Mouse (Mus musculus) erythroid progenitor cell, adult 5-6 weeks (primary cell): ENCODE results near the gene Lrrc4c. TPM values are rescaled to one million over a fixed set of nuclear protein-coding genes. Genes with fewer than 3 reads are reported as not detected.

Source experiments
- ATAC-seq: replicated peaks from 2 replicates; pipeline ENCODE4 v1.8.0; 2016; ENCODE audit warnings: moderate number of reproducible peaks, mild to moderate bottlenecking, moderate TSS enrichment, inconsistent platforms; ENCODE audit not compliant: poor library complexity, low FRiP score, severe bottlenecking
- total RNA-seq, 2 experiments: library from RNA; stranded (forward) in 1 of 2; stranded (reverse) in 1 of 2; fragments of 150-400 nt in 1 of 2; fragments of 186-747, 209-891 nt in 1 of 2; gene quantifications; 2 replicates each; pipeline versions ENCODE4 v1.2.3 to v1.2.4; 2015 to 2017; ENCODE audit warnings: low replicate concordance in 2 of 2

Lrrc4c gene
- total RNA-seq, 2 experiments from 2014 or later = not detected

DNA sequence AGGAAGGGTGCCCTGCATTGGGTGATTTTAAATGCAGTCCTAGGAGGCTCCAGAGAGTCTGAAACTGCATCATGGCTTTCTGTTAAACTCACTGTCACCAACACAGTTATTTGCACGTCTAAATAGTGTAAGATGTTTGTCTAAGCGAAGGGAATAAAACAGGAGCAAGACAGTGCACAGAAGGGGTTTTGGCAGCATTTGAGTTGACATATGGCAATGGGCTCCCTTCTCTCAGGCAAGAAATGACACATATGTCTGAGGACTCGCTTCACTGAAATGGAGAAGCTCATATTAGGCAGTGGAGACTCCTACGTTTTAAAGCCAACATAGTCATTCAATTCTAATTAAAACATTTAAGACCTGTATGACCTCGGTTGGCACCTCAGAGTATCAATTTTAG, 445.6 kb downstream of the Lrrc4c start:
- ATAC-seq = no peak

DNA sequence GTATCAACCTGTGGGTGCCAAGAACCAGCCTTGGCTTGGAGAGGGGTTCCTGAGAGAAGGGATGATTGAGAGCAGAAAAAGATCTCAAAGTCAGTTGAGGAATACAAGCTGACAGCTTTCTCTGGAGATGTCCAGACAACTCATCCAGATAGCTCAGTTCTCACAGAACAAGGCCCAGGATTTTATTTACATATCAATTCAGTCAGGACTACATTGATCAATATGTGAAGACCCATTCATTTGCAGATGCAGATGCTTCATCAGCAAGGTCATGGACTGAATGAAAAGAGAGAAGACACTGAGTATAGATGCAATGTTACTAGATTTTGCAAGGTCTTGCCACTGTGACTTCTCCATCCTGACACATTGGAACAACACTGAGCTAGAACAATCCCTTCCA, 457.4 kb downstream of the Lrrc4c start:
- ATAC-seq = no peak

DNA sequence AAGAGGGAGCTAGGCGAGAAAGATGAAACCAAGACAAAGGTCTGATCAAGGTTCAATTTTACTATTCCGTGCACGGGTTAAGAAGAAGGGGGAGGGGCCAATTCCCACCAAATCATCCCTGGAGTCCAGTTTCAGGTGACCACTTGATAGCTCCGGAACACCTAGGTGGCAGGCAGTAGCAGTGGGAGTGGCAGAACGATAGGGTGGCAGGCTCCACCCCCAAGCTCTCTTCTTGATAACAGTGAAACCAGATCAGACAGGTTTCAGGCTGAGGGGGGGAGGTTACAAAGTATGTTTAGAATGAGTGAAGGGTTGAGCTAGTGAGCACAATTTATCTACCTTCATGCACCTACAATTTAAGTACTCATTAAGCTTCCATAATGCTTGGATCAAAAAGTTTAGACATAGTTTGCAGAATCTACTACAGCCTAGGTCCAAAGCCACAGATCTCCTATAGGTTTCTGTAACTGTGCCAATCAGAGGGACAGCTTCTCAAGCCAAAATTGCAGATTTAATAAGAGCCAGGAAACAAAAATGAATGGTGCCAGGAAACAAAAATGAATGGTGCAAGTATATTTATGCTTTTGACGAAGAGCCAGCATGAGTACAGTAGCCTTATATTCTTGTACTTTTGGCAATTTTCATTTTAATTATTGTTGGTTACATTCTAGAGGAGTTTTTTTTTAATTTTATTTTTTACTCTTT, 478.9 kb downstream of the Lrrc4c start:
- no peak for ATAC-seq

DNA sequence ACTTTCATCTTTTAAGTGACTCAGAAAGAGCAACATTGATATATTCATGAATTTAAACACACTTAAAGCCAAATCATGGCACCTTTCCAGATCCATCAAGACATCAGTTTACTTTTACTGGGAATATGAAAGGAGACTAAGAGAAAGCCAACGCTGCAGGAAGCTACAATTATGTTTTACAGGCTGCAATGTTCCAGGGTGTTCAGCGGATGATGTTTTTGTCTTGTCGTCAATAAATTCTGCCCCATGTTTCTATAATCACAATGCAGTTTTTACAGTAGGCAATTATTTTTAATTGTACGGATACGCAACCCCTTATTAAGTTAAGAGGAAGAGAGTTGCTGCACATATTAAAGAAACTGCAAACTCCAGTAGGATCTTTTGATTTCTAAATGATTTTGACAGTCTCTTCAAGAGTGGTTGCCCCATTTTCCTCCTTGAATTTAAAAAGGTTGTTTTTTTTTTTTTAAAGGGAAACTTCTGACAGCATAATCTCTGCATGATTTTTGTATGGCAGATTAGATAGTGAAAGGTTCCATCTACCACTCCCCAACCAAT, 532.9 kb downstream of the Lrrc4c start:
- no peak for ATAC-seq

DNA sequence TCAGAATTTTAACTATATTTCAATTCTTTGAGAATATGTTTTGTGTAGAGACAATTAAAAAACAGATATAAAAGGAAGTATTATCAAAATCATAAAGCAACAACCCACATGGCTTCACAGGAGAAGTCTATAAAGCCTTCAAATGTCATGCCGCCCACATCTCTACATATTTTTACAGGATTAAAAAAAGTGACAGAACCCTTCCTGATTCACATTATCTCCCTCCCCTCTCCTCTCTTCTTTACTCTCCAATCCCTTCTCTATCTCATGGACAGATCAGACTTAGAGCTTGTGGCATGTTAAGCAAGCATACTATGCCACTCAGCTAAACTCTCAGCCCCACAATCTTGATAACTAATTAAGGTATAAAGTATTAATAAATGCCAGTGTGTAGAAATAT, 535.8 kb downstream of the Lrrc4c start:
- no peak for ATAC-seq

DNA sequence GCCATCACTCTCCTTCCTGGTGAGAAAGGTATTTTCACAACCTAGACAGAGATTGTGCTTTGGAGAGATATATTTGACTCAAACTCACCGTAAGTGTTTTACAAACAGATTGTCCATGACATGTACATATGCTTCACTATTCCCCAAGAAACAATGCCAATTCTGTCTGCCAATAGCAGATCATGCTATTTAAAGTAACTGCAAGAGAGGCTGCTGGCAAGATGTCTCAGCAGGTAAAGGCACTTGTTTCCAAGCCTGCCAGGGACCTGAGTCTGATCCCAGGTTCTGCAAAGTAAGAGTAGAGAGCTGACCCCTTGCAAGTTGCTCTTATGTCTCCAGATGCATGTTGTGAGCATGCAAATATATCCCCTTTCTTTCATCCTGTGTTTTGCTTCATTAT, 558.1 kb downstream of the Lrrc4c start:
- ATAC-seq = no peak

DNA sequence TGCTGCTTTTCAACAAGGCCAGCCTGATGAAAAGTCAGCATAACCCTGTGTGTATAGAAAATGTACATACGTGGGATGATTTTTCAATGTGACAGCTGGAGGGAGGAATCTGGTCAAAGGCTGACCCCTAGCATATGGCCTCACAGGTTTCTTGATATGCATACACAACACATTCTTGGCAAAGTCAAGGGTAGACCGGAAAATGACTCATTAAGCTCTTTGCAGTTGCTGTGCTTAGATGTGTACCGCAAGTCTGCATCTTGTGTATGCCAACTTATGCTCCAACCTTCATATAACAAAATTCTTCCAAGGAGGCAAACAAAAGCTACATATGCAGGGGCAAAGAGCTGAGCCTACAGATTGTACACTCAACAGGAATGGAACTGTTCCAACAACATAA, 631.6 kb downstream of the Lrrc4c start:
- ATAC-seq = no peak

DNA sequence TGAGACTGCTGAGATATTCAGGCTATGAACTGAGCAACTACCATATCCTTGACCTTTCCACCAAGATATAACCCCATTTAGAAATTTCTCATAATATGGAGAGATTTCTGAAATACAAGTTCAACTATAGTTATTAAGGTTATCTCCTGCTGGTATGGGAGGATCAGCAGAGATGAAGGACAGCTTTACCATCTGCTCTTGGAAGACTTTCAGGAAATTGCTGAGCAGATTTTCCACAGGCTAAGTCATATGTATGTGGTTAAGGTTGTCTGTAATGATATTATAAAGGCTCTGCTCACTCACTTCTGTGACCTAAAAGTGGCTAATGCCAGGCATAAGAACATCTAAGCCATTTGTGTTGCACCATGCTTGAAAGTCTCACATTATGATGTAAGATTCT, 681.6 kb downstream of the Lrrc4c start:
- ATAC-seq = no peak

DNA sequence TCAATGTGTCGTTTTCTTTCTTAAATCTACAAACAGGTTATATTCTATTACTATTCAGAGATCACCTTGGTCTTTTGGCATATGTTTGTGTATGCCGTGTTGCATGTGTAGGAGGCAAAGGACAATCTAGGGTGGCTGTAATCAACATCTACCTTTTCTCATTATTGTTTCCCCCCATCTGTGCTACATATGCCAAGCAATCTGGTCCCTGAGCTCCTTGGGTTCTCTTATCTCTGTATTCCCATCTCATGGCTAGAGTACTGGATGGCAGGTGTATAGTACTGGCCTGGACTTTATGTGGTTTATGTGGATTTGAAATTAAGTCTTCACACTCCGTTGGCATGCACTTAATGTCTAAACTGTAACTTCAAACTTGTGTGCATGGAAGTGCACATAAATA, 700.4 kb downstream of the Lrrc4c start:
- no peak for ATAC-seq

DNA sequence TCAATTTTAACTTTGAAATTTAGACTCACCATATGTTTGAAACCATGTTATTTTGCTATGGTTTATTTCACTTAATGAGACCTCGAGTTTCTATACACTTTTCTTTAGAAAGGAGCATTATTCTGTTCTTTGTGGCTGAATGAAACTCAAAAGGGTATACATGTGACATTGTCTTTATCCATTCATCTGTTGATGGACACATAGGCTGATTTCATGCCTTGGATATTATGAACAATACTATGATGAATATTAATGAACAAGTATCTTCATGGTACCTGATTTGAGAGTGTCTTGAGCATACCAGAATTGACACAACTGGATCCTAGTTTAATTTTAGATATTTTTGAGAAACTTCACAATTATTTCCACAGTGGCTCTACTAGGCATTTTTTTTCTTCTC, 709.0 kb downstream of the Lrrc4c start:
- ATAC-seq = no peak

DNA sequence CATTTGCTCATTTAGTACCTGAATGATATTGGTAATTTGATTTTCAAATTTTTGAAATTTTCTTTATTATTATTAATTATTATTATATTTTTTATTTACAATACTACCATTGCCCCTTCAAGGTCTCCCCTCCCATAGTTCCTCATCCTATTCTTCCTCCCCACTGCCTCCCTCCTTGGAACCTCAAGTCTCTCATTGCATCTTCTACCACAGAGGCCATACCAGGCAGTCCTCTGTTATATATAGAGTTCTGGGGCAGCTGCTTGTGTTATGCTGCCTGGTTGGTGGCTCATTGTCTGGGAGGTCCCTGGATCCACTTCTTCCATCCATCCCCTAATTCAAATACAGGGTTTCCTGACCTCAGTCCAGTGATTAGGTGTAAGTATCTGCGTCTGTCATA, 709.6 kb downstream of the Lrrc4c start:
- no peak for ATAC-seq

DNA sequence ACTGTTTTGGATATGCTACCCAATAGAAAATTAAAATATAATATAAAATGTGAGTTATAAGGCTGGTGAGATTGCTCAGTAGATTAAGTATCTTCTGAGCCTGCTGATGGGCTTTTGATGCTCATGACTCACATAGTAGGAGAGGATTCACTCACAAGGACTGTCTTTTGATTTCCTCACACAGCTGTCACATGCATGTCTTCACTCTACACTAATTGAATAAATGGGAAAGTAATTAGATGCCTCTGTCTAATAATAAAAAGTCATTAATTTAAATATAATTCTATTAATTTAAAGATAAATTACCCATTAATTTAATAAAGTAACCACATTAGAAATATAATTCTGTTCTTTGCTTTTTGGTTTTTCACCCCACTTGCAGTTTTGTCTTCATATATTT, 718.4 kb downstream of the Lrrc4c start:
- ATAC-seq = no peak

DNA sequence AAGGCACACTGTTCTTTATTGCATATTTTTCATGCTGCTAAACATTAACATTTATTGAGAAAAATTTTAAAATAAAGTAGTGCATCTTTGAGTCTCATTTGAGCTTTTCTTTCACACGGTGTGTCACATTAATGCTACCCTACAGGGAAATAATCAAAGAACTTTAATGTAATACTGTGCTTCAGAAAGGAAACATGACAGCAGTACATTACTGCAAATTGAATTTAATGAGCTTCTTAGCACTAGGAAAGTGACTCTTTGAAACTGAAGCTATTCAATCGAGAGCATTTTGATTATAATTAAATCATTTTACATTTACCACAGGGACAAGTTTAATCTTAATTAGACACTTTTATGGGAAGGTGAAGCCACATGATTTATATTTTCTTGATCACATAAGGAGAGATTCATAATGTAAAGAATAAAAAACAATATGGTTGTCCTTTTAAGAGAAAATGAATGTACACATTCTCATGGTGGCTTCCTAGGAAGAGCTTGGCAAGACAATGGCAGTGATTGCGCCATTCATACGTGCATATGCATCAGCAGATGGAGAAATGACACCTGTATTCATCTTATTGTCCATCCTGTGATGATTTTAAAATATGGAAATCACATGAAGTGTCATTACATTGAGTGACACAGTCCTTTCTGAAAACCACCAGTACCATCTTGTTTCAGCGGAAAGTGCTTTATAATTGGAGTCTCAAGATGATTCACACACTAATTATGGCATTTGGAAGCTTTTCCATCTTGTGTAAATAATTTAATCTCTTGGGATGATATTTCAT, 719.2 kb downstream of the Lrrc4c start:
- ATAC-seq = no peak

DNA sequence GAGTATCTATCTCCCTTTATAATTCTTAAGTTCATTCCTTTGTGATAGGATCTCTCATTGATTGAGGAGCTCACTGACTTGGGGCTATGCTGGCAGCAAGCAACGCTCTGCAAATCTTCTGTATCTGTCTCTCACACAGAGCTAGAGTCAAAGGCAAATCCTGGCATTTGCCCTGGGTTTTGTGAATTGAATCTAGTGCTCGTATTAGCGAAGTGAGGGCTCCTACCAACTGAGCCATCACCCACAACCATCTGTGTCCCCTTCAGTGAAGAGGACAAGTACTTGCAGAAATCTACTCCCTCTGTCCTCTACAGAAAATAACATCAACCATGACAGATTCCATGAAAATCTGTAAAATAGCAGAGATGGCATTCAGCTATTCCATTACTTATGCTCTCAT, 726.0 kb downstream of the Lrrc4c start:
- no peak for ATAC-seq

DNA sequence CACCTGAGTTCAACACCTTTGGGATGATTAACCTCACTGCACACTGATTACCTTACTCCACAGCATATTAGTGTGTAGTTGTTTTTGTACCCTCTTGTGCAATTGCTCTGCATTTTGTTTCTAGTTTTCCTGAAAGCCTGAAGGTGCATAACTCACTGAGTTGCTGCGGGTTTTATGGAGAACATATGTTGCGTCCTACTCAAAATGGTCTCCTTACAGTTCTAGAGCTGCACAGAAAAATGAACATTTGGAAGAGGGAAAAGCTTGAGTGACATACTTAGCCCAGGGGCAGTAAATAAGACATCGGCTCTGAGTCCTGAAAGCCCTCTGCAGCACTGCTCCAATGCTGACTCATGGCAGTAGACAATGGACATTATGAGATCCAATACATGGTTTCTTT, 727.7 kb downstream of the Lrrc4c start:
- no peak for ATAC-seq

DNA sequence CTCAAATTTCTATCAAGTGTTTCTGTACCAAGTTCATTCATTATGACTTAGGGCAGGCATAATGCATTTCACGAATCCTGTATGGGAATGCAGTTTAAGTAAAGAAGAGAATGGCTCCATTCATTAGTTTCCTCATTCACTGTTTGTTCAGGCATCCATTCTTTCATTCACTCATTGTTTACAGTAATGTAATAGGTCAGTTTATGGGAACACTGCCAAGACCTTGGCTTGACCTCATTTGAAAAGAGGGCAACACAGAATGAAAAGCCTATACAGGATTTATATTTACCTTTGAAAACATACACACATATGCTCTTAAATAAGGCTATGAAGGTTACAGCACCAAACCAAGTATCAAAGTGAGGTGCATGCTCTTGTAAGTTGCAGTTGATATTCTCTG, 762.2 kb downstream of the Lrrc4c start:
- ATAC-seq = no peak

DNA sequence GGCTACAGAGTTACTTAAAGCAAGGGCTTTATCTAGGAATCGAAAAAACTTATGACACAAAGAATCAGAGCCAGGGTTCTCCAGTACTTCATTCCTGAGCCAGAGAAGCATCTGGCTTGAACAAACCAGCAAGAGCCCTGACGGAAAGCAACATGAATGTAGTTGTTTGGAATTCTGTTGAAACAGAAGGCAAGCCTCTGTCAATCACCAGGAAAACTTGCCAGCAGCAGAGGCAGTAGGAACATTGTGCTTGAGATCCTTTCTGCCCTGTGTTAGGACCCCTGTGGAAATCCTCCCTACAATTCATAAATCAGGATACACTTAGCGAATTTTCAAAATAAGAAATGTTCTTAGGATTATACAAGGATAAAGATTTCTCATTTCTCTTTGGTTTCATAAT, 780.0 kb downstream of the Lrrc4c start:
- no peak for ATAC-seq

DNA sequence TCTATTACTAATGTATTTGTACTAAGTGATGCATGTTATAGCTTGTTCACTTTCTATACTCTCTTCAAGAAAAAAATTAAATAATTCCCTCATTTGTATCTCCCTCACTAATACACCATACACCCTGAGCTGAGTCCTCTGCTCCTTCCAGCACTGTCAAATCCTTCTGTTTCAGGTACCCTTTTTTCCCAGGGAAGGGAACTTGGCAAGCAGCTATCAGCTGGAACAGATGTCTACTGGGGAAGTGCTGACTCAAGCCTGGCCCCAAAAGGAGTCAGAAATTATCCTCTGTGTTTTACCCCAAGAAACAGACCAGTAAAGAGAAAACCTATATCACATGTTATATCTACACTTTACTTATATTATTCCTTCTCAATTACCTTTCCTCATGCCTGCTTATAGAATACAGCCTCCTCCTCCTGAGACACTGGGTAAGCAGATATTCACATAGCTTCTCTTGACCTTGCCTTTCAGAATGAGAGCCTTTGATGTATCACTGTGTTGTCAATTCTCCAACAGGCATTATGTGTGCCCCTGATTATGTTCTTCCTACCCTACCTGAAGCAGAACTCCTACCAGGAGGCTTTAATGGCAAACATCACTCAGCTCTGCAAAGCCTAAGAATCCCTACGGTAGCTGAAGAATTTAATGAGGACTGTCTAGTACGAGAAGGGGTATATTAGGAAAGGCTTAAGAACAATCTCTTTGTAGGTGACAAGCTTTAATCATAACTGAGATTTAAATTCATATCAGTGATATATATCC, 785.6 kb downstream of the Lrrc4c start:
- no peak for ATAC-seq

DNA sequence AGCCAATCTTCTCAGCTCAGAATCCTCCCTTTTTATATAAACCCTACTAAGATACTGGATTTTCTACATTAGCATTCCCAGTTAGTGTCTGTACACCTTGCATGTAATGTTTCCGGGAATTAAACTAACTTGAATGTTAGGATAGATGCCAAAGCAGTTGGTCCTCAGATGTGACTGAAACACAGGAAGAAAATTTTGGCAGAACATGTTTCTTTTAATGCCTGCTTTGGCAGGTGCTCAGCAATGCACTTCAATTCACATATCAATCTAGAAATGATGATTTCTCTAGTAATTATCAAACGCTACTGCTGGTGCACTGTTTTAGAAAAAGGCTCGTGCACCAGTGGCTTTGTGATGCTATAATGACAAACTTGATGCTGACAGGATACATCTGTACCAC, 806.3 kb downstream of the Lrrc4c start:
- ATAC-seq = no peak

DNA sequence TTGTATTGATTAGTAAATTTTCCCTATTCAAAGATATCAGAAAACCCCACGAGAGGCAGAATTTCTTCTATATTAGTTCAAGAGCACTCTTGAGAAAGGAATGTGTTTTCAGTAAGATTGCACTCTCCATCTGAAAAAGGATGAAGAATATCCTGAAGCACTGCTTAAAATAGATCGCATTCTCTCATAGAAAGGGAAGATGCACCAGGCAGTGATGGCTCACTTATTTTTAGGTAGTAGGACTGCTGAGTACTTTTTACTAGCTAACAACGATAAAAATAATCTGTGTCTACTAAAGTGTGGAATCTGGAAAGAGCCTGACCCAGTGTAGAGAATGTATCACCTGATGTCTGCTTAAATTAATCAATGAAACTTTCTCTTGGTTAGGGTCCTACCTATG, 820.5 kb downstream of the Lrrc4c start:
- no peak for ATAC-seq
